Mouse (Mus musculus): ENCODE data around the gene Ccdc22. TPM values are rescaled to one million over a fixed set of nuclear protein-coding genes. Genes with fewer than 3 reads are reported as not detected.
A peak's percentile ranks its signal among the peaks of the same experiment; 100 is the strongest.

Ccdc22 gene
- 31.2 and 32.8 TPM in 2 replicates for polyA plus RNA-seq (2016; fragmentation: Nextera tagmentation; extraction: Ambion mirVana)

DNA sequence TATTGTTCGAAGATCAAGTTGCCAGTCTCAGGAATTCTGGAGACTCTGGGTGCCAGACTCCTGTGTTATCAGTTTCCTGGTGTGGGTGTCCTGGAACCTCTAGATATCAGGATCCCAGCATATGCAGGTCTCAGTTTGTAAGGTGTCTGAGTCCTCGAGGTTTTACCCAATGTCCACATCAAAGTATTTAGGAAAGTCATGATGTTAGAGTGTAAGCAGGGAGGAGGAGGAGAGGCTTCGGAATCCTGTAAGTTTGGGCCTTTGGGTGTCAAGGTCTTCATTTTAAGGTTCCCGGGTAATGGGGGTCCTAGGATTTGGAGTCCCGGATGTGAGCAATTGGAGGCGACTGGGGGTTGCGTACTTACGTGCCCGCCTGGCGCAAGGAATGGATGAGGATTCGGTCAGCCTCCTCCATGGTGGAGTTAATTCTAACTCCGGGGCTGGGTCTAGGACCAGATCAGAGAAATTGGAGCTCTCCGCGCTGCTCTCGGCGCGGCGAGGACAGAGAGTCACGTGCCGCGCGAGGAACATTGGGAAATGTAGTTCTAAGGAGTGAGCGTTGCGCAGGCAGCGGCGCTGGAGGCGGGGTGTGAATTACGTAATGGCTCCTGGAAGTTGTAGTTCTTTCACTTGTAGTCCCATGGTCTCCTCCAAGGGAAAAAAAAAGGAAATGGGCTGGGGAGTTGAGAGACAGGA lies at the start of gene Ccdc22:
Gene Ccdc22, minus strand, starts transcription at position 639 of the 696 bp plus-strand sequence.
- Histone ChIP-seq H3K27ac (no peak within 1 kb of the TSS), H3K4me1 (replicated peaks) (no peaks in the 10 kb centered on the region), H3K27me3 (peaks cover 5% of the 10 kb centered on the region; the same call in 1 of the 2 replicates), H3K9me3 (no peaks in the 10 kb centered on the region), H3K9ac (replicated peaks) (no peak within 1 kb of the TSS; the same call in 1 of the 2 replicates), H3K36me3 (no peaks in the 10 kb centered on the region), H3K4me2 (peak within 1 kb of the TSS; percentile 54), H3K4me3 (replicated peaks) (peak within 1 kb of the TSS; percentile 43)
- peak; percentile 88 for ATAC-seq (ENCODE audit: insufficient number of reproducible peaks, insufficient read depth, low FRiP score, low TSS enrichment, low read depth)
- WGBS = 18% methylated on average over 28 of the region's 28 CpGs

DNA sequence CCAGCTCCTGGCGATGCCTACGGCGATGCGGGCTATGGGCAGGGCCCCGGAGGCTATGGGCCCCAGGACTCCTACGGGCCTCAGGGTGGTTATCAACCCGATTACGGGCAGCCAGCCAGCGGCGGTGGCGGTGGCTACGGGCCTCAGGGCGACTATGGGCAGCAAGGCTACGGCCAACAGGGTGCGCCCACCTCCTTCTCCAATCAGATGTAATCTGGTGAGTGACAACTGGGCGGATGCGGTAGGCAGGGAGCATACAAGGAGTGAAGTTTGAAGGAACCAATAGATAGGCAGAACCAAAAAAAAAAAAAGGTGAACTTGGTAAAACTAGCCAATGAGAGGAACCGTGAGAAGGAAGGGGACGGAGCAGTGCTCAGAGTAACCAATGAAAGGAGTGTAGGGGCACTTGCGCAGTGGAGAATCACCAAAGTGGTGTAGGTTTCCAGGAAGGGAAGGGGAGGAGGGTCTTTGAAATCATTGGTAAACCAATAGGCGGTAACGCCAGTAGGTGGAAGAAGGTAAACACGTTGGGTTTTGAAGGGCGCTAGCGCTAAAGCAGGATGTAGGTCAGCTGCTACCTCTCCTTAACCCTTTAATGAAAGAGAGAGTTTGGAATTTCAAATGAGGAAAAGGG lies 43.5 kb upstream of the Ccdc22 start:
- H3K27ac ChIP-seq = peak overlapping the region; percentile 67; the same call in 1 of the 2 replicates
- H3K9me3 ChIP-seq = no peaks in the 10 kb centered on the region
- no peaks in the 10 kb centered on the region for H3K36me3 ChIP-seq
- peak overlapping the region; percentile 46 for H3K4me3 ChIP-seq (replicated peaks)
- no peaks in the 10 kb centered on the region for H3K4me1 ChIP-seq (replicated peaks)
- peak; percentile 98 for ATAC-seq (ENCODE audit: insufficient number of reproducible peaks, insufficient read depth, low FRiP score, low TSS enrichment, low read depth)
- H3K4me2 ChIP-seq = peak overlapping the region; percentile 54
- H3K27me3 ChIP-seq = no peaks in the 10 kb centered on the region
- 12% methylated on average over 25 of the region's 25 CpGs for WGBS
- H3K9ac ChIP-seq (replicated peaks) = peak overlapping the region; percentile 71

DNA sequence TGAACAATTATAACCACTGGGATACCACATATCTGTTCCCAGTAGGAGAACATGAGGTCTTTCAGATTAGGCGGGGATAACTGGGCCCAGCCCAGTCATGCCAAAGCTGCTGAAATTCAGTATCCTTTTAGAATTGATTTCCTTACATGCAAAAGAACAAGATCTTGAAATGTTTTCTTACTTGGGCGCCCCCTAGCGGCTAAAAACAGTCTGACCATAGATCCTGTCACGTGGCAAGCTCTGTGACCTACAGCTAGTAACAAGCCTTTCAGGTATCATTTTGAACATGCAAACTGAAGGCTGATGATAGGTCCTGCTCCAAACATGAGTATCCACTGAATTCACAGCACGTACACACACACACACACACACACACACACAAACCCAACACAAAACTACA lies 40.0 kb upstream of the Ccdc22 start:
- 14% methylated on average over 5 of the region's 5 CpGs for WGBS
- no peak overlapping the region for H3K9ac ChIP-seq (replicated peaks)
- ATAC-seq (ENCODE audit: insufficient number of reproducible peaks, insufficient read depth, low FRiP score, low TSS enrichment, low read depth) = no peak
- peaks cover 7% of the 10 kb centered on the region; the same call in 1 of the 2 replicates for H3K27me3 ChIP-seq
- H3K4me1 ChIP-seq (replicated peaks) = no peaks in the 10 kb centered on the region
- no peak overlapping the region for H3K4me3 ChIP-seq (replicated peaks)
- H3K36me3 ChIP-seq = no peaks in the 10 kb centered on the region
- no peaks in the 10 kb centered on the region for H3K9me3 ChIP-seq
- H3K27ac ChIP-seq = no peak overlapping the region
- no peak overlapping the region for H3K4me2 ChIP-seq

DNA sequence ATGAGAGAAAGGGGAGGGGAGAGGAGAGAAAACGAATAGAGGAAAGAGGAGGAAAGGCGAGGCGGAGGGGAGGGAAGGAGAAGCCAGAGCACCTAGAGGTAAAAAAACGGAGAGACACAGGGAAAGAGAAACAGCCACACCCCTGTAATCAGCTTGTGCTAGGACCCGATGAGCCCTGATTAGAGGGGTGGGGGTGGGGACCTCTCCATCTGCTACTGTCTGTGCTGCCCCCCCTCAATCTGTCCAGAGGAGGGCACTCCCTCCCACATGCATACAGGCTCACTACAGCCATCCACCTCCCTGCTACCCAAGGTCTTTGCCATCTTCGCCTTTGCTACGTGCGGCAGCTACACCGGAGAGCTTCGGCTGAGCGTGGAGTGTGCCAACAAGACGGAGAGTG lies 35.5 kb upstream of the Ccdc22 start:
- Histone ChIP-seq H3K36me3 (no peaks in the 10 kb centered on the region), H3K4me2 (no peak overlapping the region), H3K27ac (no peak overlapping the region), H3K4me1 (replicated peaks) (no peaks in the 10 kb centered on the region), H3K27me3 (peaks cover 28% of the 10 kb centered on the region), H3K4me3 (replicated peaks) (no peak overlapping the region), H3K9ac (replicated peaks) (no peak overlapping the region), H3K9me3 (no peaks in the 10 kb centered on the region)
- 39% methylated on average over 12 of the region's 12 CpGs for WGBS
- no peak for ATAC-seq (ENCODE audit: insufficient number of reproducible peaks, insufficient read depth, low FRiP score, low TSS enrichment, low read depth)

DNA sequence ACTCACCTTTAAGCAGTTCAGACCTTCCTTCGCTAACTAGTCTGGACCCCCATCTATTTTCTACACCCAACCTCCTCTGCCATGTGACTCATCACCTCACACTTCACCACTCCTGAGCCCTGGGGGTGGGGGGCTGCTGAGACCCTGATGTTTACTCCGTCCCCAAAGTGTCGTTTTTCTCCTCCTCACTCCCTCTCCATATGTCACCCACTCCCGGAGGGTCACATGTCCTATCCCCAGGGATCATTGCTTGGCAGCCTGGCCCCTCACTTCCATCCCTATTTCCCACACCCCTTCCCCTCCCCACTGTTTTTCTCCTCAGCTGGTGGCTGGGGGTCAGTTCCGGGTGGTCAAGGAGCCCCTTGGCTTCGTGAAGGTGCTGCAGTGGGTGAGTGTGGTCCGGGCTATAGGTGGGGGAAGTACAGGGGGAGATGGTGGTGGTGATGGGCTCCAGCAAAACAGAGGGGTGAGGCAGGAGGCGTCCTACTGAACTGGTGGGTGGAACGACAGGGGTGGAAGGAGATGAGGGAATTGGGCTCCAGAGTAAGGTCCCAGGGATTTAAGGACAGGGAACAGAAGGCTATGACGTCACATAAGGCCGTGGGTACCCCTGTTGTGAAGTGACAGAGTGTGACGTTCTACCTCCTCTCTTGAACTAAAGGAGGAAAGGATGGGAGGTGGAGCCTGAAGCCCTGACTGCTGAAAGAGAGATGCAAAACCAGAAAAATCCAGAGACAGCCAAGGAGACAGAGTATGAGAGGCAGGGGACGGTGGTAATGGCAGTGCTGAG lies 34.4 kb upstream of the Ccdc22 start:
- no peaks in the 10 kb centered on the region for H3K9me3 ChIP-seq
- H3K4me2 ChIP-seq = no peak overlapping the region
- no peak overlapping the region for H3K27ac ChIP-seq
- ATAC-seq (ENCODE audit: insufficient number of reproducible peaks, insufficient read depth, low FRiP score, low TSS enrichment, low read depth) = no peak
- no peak overlapping the region for H3K4me3 ChIP-seq (replicated peaks)
- no peaks in the 10 kb centered on the region for H3K4me1 ChIP-seq (replicated peaks)
- peaks cover 28% of the 10 kb centered on the region for H3K27me3 ChIP-seq
- H3K36me3 ChIP-seq = no peaks in the 10 kb centered on the region
- 26% methylated on average over 13 of the region's 13 CpGs for WGBS
- no peak overlapping the region for H3K9ac ChIP-seq (replicated peaks)

DNA sequence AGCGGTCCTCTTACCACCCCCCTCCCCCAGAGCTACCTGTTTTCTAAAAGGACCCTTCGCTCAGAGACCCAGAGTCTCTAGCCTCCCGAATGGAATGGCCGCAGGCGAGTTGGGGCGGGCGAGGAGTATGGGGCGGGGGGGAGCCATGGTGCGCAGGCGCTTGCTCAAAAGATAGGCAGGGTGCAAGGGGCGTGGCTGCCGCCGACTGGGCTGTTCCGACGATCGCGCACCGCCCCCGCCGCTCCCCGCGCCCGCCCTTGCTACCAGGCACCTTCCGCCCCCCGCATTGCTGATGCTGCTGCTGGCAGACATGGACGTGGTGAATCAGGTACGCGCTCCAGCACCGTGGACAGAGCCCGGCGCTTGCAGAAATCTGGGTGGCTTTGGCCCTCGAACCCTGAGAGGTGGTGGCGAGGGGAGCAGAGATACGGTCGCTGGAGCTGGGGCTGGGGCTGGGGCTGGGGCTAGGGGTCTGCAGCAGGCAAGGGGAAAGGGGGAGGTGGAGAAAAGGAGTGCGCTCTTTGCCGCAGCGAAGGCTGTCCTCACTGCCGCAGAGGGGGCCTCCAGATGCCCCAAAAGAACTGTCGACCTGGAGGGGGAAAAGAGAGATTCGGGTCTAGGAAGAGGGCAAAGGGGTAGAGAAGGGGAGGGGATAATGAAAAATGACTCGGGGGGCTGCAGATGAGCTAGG lies 33.2 kb upstream of the Ccdc22 start, which contains the start of gene Syp:
Gene Syp, plus strand, starts transcription at position 71 of the 691 bp plus-strand sequence.
- Histone ChIP-seq H3K36me3 (no peaks in the 10 kb centered on the region), H3K4me3 (replicated peaks) (peak within 1 kb of the TSS; percentile 28), H3K27me3 (peaks cover 28% of the 10 kb centered on the region), H3K4me1 (replicated peaks) (no peaks in the 10 kb centered on the region), H3K27ac (no peak within 1 kb of the TSS), H3K9me3 (no peaks in the 10 kb centered on the region), H3K9ac (replicated peaks) (no peak within 1 kb of the TSS), H3K4me2 (peak within 1 kb of the TSS; percentile 48)
- 13% methylated on average over 40 of the region's 42 CpGs for WGBS
- peak; percentile 74 for ATAC-seq (ENCODE audit: insufficient number of reproducible peaks, insufficient read depth, low FRiP score, low TSS enrichment, low read depth)

DNA sequence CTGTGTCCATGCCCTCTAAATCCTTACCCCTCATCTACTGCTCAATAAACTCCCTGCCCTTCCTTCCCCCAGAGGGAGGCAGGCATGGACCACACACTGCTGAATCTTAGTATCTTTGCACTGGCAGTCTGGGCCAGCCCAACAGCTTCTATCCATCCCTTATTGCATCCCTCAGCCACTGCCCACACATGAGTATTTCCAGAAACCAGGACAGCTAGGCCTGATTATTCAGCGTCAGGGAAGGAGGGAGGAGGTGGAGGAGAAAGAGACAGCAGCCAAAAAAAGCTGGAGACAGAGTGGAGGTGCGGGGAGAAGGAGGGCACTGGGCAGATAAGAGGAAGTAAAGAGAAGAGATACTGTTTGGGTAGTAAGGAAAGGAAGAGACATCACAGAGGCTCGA lies 29.8 kb upstream of the Ccdc22 start:
- Histone ChIP-seq H3K4me3 (replicated peaks) (no peak overlapping the region), H3K9ac (replicated peaks) (no peak overlapping the region), H3K27me3 (peaks cover 19% of the 10 kb centered on the region), H3K4me2 (no peak overlapping the region), H3K4me1 (replicated peaks) (no peaks in the 10 kb centered on the region), H3K9me3 (no peaks in the 10 kb centered on the region), H3K36me3 (no peaks in the 10 kb centered on the region), H3K27ac (no peak overlapping the region)
- WGBS = 74% methylated on average over 3 of the region's 3 CpGs
- no peak for ATAC-seq (ENCODE audit: insufficient number of reproducible peaks, insufficient read depth, low FRiP score, low TSS enrichment, low read depth)

DNA sequence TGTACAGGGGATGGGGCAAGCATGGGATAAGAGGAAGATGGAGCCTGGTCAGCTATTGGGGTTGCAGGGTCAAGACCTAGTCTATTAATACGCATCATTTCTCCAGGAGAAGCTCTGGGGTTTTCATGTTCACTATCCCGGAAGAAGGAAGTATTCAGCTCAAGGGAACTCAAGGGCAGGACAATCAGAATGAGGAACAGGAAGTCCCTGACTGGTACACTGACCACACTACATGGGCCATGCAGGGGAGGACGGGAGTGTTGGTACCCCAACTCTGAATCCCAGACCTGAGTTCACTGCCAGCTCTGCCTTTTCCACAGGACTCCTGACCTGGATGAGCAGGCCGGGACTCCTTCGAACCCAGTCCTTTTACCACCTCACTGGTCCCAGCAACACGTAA lies 27.2 kb upstream of the Ccdc22 start:
- WGBS = 90% methylated on average over 6 of the region's 6 CpGs
- H3K4me1 ChIP-seq (replicated peaks) = no peaks in the 10 kb centered on the region
- no peak overlapping the region for H3K9ac ChIP-seq (replicated peaks)
- ATAC-seq (ENCODE audit: insufficient number of reproducible peaks, insufficient read depth, low FRiP score, low TSS enrichment, low read depth) = no peak
- H3K9me3 ChIP-seq = no peaks in the 10 kb centered on the region
- no peak overlapping the region for H3K4me2 ChIP-seq
- no peaks in the 10 kb centered on the region for H3K36me3 ChIP-seq
- H3K27me3 ChIP-seq = no peaks in the 10 kb centered on the region
- H3K27ac ChIP-seq = no peak overlapping the region
- H3K4me3 ChIP-seq (replicated peaks) = no peak overlapping the region

DNA sequence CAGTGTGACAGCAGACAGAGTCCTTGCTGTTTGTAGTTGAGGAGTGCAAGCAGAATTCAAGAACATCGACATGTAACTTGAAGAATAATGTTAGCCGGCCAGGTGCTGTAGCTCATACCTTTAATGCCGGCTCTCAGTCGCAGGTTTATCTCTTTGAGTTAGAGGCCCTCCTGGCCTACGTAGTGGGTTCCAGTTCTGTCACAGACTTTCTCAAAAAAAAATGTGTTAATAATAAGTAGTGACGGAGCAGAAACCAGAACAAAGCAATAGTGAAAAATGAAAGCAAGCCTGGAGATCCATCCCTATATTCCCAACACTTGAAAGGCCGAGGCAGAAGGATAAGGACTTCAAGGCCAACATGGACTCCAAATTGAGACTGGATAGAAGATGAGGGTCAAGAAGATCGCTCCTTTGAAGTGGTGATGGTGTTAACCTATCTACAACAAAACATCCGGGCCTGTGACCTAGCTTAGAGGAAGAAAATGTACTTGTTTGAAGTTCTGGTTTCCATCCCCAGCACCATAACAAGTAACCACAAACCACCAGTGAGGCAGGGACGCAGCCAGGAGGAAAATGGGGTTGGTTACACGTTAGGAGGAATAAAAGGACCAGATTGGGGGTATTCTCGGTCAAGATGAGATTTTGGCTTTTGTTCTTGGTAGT lies 12.7 kb upstream of the Ccdc22 start:
- Histone ChIP-seq H3K9ac (replicated peaks) (no peak overlapping the region), H3K4me2 (no peak overlapping the region), H3K27me3 (no peaks in the 10 kb centered on the region), H3K36me3 (no peaks in the 10 kb centered on the region), H3K9me3 (no peaks in the 10 kb centered on the region), H3K4me3 (replicated peaks) (no peak overlapping the region), H3K27ac (no peak overlapping the region), H3K4me1 (replicated peaks) (no peaks in the 10 kb centered on the region)
- 82% methylated on average over 12 of the region's 12 CpGs for WGBS
- ATAC-seq (ENCODE audit: insufficient number of reproducible peaks, insufficient read depth, low FRiP score, low TSS enrichment, low read depth) = no peak

DNA sequence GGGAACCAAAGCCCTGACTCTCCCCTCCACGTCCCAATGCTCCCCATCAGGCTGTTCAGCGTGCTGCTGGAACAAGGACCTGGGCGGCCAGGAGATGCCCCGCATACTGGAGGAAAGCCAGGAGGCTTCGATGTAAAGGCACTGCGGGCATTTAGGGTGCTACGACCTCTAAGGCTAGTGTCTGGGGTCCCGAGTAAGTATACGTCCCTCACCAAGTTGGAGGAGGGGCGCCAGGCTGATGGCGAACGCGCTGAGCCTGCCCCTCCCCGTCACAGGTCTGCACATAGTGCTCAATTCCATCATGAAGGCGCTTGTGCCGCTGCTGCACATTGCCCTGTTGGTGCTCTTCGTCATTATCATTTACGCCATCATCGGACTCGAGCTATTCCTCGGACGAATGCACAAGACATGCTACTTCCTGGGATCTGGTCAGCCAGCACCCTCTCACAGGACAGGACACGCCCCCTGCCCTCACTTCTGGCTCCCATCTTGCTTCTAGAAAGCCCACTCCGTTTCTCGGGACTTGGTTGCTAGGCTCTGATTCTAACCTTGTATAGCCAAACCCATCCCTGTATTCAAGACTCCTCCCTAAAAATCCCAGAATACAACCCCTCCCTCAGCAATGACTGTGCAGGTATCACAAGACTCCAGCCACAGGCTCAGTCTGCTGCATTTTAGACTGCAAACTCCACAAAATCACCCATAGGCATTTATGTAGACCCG lies 5.4 kb upstream of the Ccdc22 start:
- no peak for ATAC-seq (ENCODE audit: insufficient number of reproducible peaks, insufficient read depth, low FRiP score, low TSS enrichment, low read depth)
- Histone ChIP-seq H3K9me3 (no peaks in the 10 kb centered on the region), H3K9ac (replicated peaks) (no peak overlapping the region; the same call in 1 of the 2 replicates), H3K4me3 (replicated peaks) (peak overlapping the region; percentile 37), H3K4me1 (replicated peaks) (no peaks in the 10 kb centered on the region), H3K27me3 (peaks cover 18% of the 10 kb centered on the region), H3K4me2 (peak overlapping the region; percentile 67), H3K36me3 (no peaks in the 10 kb centered on the region), H3K27ac (no peak overlapping the region)
- 19% methylated on average over 26 of the region's 26 CpGs for WGBS

Data from limb, embryonic 12.5 days (tissue).